Mouse (Mus musculus): ENCODE results near the gene Cdx2. TPM values are rescaled to one million over a fixed set of nuclear protein-coding genes. Genes with fewer than 3 reads are reported as not detected.

Gene Cdx2
- total RNA-seq, 2 experiments from 2014 or later: not detected

GRCm38 (mm10) chr5:147317991-147318390 is 10.9 kb upstream of the Cdx2 start:
- ATAC-seq (replicated peaks; ENCODE audit: low FRiP score, poor library complexity, severe bottlenecking): no peak

GRCm38 (mm10) chr5:147317321-147317720 is 10.3 kb upstream of the Cdx2 start:
- no peak for ATAC-seq (replicated peaks; ENCODE audit: low FRiP score, poor library complexity, severe bottlenecking)

- ATAC-seq (replicated peaks; ENCODE audit: low FRiP score, poor library complexity, severe bottlenecking): no peak
These were observed 8.5 kb upstream of the Cdx2 start for GRCm38 (mm10) chr5:147315432-147316075.

GRCm38 (mm10) chr5:147314646-147315431 is 7.8 kb upstream of the Cdx2 start:
- no peak for ATAC-seq (replicated peaks; ENCODE audit: low FRiP score, poor library complexity, severe bottlenecking)

GRCm38 (mm10) chr5:147312830-147313685 is 6.0 kb upstream of the Cdx2 start:
- ATAC-seq (replicated peaks; ENCODE audit: low FRiP score, poor library complexity, severe bottlenecking): no peak

- ATAC-seq (replicated peaks; ENCODE audit: low FRiP score, poor library complexity, severe bottlenecking): no peak
These were observed 2.7 kb upstream of the Cdx2 start for GRCm38 (mm10) chr5:147309786-147310185.

GRCm38 (mm10) chr5:147308451-147308850 is 1.4 kb upstream of the Cdx2 start:
- no peak for ATAC-seq (replicated peaks; ENCODE audit: low FRiP score, poor library complexity, severe bottlenecking)

- no peak for ATAC-seq (replicated peaks; ENCODE audit: low FRiP score, poor library complexity, severe bottlenecking)
These were observed 322 bp upstream of the Cdx2 start for GRCm38 (mm10) chr5:147307398-147307785.

GRCm38 (mm10) chr5:147305856-147306637 is 1.0 kb downstream of the Cdx2 start:
- ATAC-seq (replicated peaks; ENCODE audit: low FRiP score, poor library complexity, severe bottlenecking): no peak

- no peak for ATAC-seq (replicated peaks; ENCODE audit: low FRiP score, poor library complexity, severe bottlenecking)
These were observed 1.9 kb downstream of the Cdx2 start for GRCm38 (mm10) chr5:147305166-147305565.

GRCm38 (mm10) chr5:147304276-147305155 is 2.6 kb downstream of the Cdx2 start:
- ATAC-seq (replicated peaks; ENCODE audit: low FRiP score, poor library complexity, severe bottlenecking): no peak

GRCm38 (mm10) chr5:147302746-147303400 is 4.2 kb downstream of the Cdx2 start:
- no peak for ATAC-seq (replicated peaks; ENCODE audit: low FRiP score, poor library complexity, severe bottlenecking)

GRCm38 (mm10) chr5:147302141-147302540 is 4.9 kb downstream of the Cdx2 start:
- ATAC-seq (replicated peaks; ENCODE audit: low FRiP score, poor library complexity, severe bottlenecking): no peak

GRCm38 (mm10) chr5:147301781-147302070 is 5.3 kb downstream of the Cdx2 start:
- no peak for ATAC-seq (replicated peaks; ENCODE audit: low FRiP score, poor library complexity, severe bottlenecking)

- no peak for ATAC-seq (replicated peaks; ENCODE audit: low FRiP score, poor library complexity, severe bottlenecking)
These were observed 5.9 kb downstream of the Cdx2 start for GRCm38 (mm10) chr5:147300917-147301780.

GRCm38 (mm10) chr5:147300001-147300363 is 7.1 kb downstream of the Cdx2 start:
- no peak for ATAC-seq (replicated peaks; ENCODE audit: low FRiP score, poor library complexity, severe bottlenecking)

GRCm38 (mm10) chr5:147299255-147300000 is 7.6 kb downstream of the Cdx2 start:
- no peak for ATAC-seq (replicated peaks; ENCODE audit: low FRiP score, poor library complexity, severe bottlenecking)
